Mouse (Mus musculus) spleen, adult 2 months (tissue): ENCODE data around the gene Lrit3. TPM values are rescaled to one million over a fixed set of nuclear protein-coding genes. Genes with fewer than 3 reads are reported as not detected.

Experiments used
- DNase-seq, 2 experiments: peaks; one replicate each; pipeline versions ENCODE4 v3.0.0 to v3.0.0-alpha.2; 2012 to 2021; ENCODE audit warnings: low spot score in 2 of 2, low read depth in 1 of 2
- H3K27ac ChIP-seq: fragments of 200-500 bp; 2 replicates; pipeline ENCODE4 v1.5.1; 2012; ENCODE audit warnings: low read length, inconsistent platforms; ENCODE audit not compliant: insufficient read depth
- H3K27me3 ChIP-seq: fragments of 200-500 bp; 2 replicates; pipeline ENCODE4 v1.6.1; 2012; ENCODE audit warnings: mild to moderate bottlenecking, moderate library complexity, low read length, inconsistent platforms; ENCODE audit not compliant: control insufficient read depth, insufficient read depth
- H3K36me3 ChIP-seq: fragments of 200-500 bp; 2 replicates; pipeline ENCODE4 v1.6.1; 2012; ENCODE audit warnings: mild to moderate bottlenecking, low read length, inconsistent platforms; ENCODE audit not compliant: control insufficient read depth, insufficient read depth
- H3K4me1 ChIP-seq: fragments of 200-500 bp; 2 replicates; pipeline ENCODE4 v1.6.1; 2011; ENCODE audit warnings: inconsistent platforms; ENCODE audit not compliant: control insufficient read depth, insufficient read depth, insufficient read length
- H3K4me3 ChIP-seq: fragments of 200-500 bp; 2 replicates; pipeline ENCODE4 v1.5.1; 2011; ENCODE audit warnings: mild to moderate bottlenecking, inconsistent platforms; ENCODE audit not compliant: insufficient read depth, insufficient read length; ENCODE audit errors: extremely low read depth
- CTCF ChIP-seq: fragments of 200-500 bp; IDR thresholded peaks from 2 replicates; pipeline ENCODE4 v1.5.1; 2011; ENCODE audit warnings: mild to moderate bottlenecking, inconsistent platforms; ENCODE audit not compliant: insufficient read depth, insufficient read length, insufficient replicate concordance; ENCODE audit errors: extremely low read depth
- POLR2A ChIP-seq: fragments of 200-500 bp; IDR thresholded peaks from 2 replicates; pipeline ENCODE4 v1.6.1; 2011; ENCODE audit warnings: low read depth, low read length, inconsistent platforms
- WGBS: fragments of 180-500 bp; shearing (Covaris S2); methylation state at CpG from one replicate; pipeline ENCODE4 v1.1.7; 2018; 5-methylcytosine and 5-hydroxymethylcytosine counted together
- polyA plus RNA-seq: library from polyadenylated mRNA; depleted of rRNA; stranded (reverse); fragments of >200 nt; gene quantifications from 2 replicates; pipeline ENCODE4 v1.2.3, GENCODE M21; 2012

Lrit3 gene
- polyA plus RNA-seq, 1 experiment, result not detected

DNA sequence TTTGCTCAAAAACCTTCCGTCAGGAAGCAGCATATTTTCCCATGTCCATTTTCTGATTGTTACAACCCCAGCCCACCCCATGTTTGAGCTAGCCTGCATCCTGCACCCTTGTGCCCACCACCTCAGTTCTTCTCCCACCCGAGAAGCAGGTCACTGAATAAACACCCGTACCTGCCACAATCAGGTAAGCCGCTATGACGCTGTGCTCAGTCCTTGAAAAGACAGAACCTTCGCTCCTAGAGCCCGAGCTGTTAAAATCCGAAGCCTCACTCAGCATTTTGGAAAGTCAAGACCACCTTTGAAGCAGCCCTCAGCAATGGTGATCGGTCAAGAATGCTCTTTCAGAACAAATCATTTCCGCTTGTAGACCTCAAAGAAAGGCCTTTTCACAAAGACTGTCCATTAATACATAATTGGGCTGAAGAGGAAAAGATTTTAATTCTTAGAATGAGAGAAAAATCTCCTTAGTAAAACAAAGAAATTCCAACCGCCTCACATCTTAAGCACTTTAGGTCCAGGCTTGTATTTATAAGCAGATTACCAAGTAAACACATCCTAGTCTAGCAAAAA lies 18.5 kb upstream of the Lrit3 start, which contains the start of gene Rrh:
TSS of gene Rrh (minus strand) at position 382 of the 570 bp plus-strand sequence.
- Histone ChIP-seq H3K4me1 (no peaks in the 10 kb centered on the region), H3K27me3 (no peaks in the 10 kb centered on the region), H3K27ac (no peak within 1 kb of the TSS), H3K4me3 (no peak within 1 kb of the TSS), H3K36me3 (peaks cover 10% of the 10 kb centered on the region)
- DNase-seq, result no peak
- TF ChIP-seq CTCF (no peak), POLR2A (no peak)
- WGBS, result 95% methylated on average over 11 of the region's 11 CpGs

DNA sequence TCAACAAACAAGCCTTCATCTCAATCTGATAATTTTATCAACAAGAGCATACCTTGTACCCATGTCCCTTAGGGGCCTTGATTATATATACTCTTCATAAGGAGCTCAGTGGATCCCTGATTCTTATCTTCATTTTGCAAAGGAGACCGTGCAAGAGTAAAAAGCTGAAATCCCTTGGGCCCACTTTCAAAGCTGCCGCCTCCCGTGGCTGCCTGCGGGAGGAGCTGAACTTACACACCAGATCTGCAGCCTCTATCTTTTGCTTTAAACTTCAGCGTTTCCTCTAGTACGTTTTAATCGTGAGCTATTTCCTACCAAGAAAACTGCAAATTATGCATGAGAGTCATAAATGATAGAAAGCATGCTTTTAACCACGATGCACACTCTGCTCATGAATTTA lies 17.9 kb upstream of the Lrit3 start:
- Histone ChIP-seq H3K4me1 (no peaks in the 10 kb centered on the region), H3K4me3 (no peak overlapping the region), H3K27ac (no peak overlapping the region), H3K27me3 (no peaks in the 10 kb centered on the region), H3K36me3 (peaks cover 10% of the 10 kb centered on the region)
- 88% methylated on average over 8 of the region's 8 CpGs for WGBS
- no peak for DNase-seq
- TF ChIP-seq POLR2A (no peak), CTCF (no peak)

DNA sequence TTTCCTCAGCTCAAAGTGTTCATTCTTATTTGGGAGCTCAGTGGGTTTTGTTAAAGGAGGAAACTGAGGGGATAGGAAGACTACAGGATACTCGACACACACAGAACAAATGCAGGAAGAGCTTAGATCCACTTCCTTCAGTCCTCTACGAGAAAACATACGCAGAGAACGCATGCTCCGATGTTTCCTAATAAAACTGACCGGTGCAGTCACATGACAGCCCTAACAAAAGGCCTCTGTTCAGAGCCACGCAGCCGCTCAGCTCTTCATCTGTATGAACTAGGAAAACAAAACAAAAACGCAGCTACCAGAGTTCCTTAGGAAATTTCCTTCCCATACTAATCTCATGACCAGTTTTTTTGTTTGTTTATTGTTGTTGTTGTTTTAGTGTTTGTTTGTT lies 17.0 kb upstream of the Lrit3 start:
- Histone ChIP-seq H3K4me1 (no peaks in the 10 kb centered on the region), H3K4me3 (no peak overlapping the region), H3K27ac (no peak overlapping the region), H3K27me3 (no peaks in the 10 kb centered on the region), H3K36me3 (peaks cover 9% of the 10 kb centered on the region)
- WGBS, result 84% methylated on average over 9 of the region's 9 CpGs
- TF ChIP-seq CTCF, result no peak
- TF ChIP-seq POLR2A, result no peak
- DNase-seq, result no peak

DNA sequence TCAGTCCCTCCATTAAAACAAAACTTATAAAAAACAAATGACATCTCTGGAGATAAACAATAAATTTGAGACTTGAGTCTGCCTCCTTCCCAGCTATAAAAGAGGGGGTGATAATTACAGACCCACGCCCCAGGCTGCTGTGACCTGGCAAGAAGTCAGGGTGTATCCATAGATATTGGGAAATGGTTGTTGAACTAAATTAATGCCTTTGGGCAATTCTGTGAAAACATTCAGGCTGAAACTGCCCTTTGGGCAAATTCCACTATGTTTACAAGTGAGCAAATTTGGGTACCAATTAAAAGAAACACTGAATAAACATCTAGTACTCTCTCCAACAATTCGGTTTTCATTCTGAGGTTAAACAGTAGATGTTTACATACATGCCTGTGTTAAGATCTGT lies 4.8 kb downstream of the Lrit3 start:
- TF ChIP-seq CTCF (no peak), POLR2A (no peak)
- no peaks in the 10 kb centered on the region for H3K4me1 ChIP-seq
- no peak overlapping the region for H3K27ac ChIP-seq
- H3K27me3 ChIP-seq, result no peaks in the 10 kb centered on the region
- WGBS, result 89% methylated on average over 2 of the region's 2 CpGs
- DNase-seq, result no peak
- no peaks in the 10 kb centered on the region for H3K36me3 ChIP-seq
- no peak overlapping the region for H3K4me3 ChIP-seq

DNA sequence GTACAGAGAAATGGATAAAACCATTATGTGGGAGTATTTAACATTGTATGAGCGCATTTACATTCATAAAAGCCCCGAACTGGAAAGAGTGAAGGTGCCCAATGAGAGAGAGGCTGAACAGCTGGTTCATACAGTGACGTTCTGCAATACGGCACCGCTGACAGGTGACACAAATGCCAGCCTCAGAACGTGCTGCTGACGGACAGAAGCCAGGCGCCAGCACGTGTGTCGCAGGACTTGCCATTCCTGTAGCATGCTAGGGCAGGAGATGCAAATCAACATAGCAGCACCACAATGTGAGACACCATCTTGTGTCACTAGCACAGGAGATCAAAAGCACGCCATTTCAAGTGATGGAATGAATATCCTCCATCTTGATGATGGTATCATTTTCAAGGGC lies 5.3 kb downstream of the Lrit3 start:
- Histone ChIP-seq H3K36me3 (no peaks in the 10 kb centered on the region), H3K4me1 (no peaks in the 10 kb centered on the region), H3K27me3 (no peaks in the 10 kb centered on the region), H3K27ac (no peak overlapping the region), H3K4me3 (no peak overlapping the region)
- 86% methylated on average over 11 of the region's 11 CpGs for WGBS
- no peak for TF ChIP-seq POLR2A
- no peak for TF ChIP-seq CTCF
- no peak for DNase-seq

DNA sequence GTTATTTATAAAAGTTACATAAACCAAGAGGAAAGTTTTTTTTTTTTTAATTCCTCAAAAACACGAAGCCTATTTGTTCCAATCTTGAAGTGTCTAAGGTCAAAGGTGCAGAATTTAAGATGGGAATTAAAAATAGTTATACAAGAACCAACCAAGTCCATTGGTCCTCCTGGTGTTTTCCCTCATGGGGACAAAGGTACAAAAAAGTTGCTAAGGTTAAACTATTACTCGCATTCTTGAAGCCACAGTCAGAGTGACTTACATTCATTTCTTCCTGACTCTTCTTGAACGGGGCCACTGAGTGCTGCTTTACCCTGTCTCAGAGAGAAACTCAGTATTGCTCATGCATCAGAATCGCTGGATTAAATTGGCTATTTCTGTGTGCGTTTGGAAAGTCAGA lies 6.5 kb downstream of the Lrit3 start:
- DNase-seq, result no peak
- TF ChIP-seq CTCF (no peak), POLR2A (no peak)
- WGBS, result 79% methylated on average over 5 of the region's 5 CpGs
- Histone ChIP-seq H3K27me3 (no peaks in the 10 kb centered on the region), H3K4me1 (no peaks in the 10 kb centered on the region), H3K4me3 (no peak overlapping the region), H3K27ac (no peak overlapping the region), H3K36me3 (no peaks in the 10 kb centered on the region)

DNA sequence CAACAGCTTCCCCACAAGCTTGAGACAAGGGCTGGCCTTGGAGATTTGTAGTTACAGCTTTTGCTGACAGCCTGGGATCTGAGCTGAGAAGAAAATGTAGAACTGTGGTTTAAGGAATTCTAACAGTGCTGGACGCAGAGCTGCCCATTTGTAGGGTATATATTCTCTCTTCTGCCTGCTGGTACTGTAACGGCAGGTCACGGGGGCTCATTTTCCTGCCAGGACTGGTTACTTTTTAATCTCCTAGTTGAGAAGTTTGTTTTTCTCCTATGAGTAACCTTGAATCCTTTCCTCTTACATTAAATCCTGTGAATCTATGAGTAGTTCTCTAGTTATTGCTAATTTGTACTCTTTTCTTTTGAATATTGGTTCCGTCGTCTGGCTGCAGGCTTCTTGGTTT lies 10.0 kb downstream of the Lrit3 start:
- H3K27me3 ChIP-seq, result no peaks in the 10 kb centered on the region
- WGBS, result 88% methylated on average over 5 of the region's 5 CpGs
- H3K27ac ChIP-seq, result no peak overlapping the region
- DNase-seq, result no peak
- H3K4me1 ChIP-seq, result no peaks in the 10 kb centered on the region
- H3K4me3 ChIP-seq, result no peak overlapping the region
- H3K36me3 ChIP-seq, result no peaks in the 10 kb centered on the region
- TF ChIP-seq POLR2A (no peak), CTCF (no peak)
